Mouse (Mus musculus): ENCODE measurements at regions not wholly inside any gene's neighbourhood (a gene's known extent, or its start where the extent isn't known, plus 50 kb on each side); places are given as distances from the start of the nearest gene placed in this dataset.

DNA sequence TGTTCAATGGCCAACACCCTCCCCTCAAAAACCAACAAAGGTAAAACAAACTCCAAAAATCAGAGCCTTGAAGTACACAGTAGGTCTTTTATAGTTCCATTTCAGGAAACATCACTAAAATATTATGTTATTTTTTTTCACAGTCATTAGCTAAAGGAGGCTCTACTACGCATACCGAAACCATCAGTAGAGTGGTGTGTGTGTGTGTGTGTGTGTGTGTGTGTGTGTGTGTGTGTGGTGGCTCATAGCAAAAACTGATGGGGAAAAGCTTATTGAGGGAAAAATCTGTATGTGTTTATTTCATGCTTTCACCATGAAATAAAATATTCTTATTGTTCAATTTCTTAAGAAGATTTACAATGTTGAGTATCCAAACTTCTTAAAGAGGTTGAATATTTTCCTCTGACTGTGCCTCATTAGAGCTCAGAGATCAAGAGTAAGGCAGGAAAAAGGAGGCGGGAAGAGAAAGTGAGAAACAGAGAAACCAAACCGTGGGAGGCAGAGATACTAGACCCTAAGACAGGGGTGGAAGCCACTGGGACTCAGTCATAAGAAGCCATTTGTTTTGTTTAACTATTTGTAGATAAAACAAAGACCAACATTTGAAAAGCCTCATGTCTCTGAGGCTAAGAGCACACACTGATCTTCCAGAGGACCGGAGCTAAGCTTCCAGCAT lies 159.6 kb downstream of the Icos start:
- DNase-seq: no peak

DNA sequence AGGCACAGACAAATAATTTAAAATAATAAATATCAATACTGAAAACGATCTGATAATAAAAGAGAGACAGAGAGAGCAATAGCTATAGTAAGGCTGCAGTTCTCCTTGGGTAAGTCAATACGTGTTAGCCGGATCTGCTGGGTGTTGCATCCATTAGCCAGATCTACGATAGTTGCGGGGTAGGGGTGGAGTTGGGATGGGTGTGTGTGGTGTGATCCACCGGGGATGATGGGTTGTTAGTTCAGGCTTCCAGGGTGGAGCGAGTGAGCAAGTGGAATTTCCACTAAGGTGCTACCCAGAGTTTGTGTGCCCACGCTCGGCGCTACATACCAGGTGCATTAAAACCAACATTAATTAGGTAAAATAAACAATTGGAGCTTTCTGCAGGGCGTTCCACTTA lies 160.2 kb downstream of the Icos start:
- DNase-seq: no peak

DNA sequence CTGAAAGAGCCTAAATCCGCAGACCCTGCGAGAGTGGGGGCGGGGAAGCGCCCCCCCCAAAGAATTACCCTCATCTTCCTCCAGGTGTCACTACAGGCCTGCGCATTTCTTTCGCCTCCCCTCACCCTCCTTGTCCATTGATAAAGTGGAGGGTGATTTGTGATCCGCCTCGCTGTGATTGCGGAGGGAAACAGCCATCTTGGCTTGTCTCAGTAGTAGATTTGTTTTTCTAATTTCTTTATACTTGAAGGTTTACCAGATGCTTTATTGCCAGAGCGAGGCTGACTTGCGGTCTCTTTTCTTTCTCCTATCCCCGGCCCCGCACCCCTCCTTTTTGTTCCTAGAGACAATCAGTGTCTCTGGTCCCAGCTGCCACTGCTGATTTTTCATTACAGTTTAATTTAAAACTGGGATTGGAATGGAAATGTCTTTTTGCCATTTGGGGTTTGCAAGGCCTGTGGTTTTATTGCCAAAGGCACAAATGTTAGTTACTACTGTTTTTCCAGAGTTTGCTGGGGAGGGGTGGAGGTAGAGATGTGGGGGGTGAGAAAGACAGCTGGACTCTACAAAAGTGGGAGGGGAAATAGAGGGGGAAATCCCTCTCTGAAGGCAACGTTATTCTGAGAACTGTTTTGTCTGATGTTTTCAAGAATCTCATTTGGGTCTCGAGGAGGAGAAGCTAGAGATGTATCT lies 161.7 kb downstream of the Icos start:
- no peak for DNase-seq

DNA sequence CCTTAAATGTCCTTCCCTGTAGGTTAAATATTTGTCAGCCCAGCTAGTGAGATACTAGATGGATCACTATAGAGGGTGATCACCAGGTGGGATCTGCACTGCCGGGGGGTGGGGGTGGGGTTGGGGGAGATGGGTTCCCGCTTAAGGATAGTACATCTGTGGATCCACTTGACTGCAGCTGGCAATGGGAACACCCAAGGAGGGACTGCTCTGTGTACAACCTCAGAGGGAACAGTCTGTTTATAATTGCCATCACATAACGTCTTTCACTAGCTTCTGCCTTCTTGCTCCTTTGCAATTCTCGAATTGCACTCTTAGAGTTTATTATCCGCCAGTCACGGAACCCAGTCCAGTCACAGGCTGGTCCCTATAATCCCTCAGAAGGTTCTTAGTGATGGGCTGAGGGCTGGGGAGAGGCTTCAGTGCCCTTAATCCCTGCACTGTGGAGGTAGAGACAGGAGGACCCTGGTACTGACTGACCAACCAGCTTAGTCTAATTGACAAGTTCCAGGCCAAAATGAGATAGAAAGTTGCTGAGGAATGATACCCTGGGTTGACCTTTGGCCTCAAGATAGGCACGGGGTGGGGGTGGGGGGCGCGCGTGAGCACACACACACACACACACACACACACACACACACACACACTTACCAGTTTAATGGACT lies 162.4 kb downstream of the Icos start:
- DNase-seq: no peak

DNA sequence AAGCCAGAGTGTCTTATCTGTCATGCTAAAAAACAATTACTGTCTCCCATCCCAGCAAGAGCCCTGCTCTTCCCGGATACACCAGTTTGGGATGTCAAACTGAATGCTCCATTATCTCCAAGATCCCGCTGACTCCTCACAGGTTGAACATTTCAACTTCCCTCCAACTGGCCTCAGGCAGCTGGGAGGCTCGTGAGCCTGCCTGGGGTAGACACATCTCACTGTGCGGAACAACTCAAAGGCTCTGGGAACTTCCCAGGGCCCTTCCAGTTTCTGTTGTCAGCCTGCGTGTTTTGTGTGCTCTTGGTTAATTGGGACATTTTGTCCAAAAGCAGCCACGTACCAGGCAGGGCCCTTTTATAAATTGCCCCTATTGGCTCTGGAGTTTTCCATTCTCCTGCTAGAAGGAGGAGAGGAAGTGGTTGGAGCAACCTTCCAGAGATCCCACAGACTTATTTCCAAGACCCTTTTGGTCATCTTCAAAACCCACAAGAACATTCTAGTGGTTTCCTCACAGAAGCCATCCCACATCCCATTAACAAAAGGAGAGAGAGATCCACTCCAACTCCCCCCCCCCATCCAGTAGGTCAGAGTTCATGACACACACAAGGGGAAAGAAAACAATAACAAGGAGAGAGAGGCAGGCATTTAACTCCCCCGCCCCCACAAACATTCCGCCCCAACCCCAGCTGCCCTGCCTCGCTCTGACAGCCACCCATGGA lies 163.3 kb downstream of the Icos start:
- no peak for DNase-seq

DNA sequence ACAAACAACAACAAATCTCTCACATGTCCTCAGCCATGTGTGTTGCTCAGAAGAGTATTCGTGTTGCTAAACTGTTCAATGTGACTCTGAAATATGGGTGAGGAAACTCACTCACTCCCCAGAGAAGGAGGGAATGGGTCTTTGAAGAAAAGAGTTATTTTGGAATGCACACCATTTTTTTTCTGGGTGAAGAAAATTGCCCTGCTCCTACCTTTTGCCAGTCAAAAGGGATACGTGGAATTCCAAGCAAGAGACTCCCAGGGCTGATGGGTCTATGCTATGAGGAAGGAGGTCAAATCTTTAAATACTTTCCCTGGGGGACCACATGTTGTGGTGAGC lies 163.8 kb downstream of the Icos start:
- DNase-seq: no peak

DNA sequence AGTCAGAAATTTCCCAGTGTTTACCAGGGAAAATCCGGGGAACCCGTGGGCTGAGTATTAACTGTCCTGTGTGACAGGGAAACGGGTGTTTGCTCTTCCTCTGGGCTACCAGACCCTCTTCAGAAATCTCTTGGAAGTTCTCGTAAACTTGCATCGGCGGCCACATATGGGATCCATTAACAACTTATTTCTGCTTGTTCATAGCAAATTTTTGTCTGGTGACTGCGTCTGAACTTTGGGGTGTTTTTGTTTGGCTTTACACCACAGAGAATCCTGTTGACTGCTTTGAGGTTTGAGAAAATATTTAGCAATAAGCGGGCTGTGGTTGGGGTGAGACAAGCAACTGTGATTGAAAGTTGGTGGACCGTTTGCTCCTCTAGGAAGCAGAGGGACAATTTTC lies 164.2 kb downstream of the Icos start:
- DNase-seq: no peak

DNA sequence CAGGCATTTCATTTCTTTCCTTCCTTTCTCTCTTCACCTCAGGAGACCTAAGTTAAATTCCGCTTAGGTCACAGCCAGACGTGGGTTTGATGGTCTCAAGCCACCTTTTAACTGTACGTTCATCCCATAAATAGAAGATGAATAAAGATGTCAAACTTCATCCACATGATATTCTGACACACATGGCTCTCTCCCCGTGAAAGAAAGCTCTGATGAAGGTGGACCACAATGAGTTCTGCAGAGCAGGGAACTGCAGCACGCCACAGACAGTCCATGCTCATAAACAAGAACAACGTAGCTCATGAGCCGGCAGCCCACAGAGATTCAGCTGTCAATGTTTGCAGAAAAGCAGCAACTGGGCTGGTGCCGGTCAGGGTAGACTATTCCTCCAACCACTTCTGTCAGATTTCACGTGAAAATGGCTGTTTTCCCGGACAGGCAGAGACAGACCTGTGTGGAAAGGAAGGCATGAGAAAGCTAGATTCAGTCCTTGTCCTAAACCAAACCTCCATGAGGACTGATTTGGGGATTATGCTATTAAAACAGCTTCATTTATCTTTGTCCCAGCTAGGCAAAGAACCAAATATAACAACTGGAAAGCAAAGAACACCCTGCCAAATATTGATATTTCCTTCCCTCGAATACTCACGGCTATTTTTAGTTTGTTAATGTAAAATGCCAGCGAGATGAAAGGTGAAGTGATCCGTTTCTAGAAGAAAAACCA lies 165.5 kb downstream of the Icos start:
- no peak for DNase-seq

DNA sequence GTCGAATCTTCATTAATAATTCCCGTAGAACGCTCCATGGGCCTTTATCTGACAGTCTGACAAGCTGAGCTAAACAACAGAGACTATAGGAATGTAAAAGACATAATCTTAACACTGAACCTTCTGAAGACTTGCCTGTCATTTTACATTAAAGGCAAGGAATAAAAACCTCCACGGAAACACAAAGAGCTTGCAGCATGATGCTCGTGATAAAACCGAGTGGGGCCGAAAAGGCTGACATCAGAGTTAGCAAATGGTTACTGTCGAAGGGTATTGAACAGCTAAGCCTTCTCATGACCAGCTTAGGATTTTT lies 166.0 kb downstream of the Icos start:
- no peak for DNase-seq

DNA sequence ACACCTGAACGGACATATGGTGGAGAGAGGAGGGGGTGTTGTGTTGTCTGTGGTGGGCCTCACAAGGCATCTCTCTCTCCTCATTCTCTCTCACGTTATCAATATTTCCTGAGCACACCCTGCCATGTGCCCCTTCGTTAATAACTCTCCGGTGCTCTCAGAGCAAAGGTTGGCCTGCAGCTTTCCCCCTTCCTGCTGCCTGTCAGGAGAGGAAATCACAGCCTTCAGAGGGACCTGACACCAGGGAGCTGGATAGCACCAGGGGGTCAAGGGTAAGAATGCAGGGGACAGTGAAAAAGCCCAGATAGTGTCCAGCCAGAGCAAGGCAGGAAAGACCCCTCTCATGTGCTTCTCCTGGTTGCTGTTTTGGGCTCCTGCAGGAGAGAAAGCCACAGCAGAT lies 167.3 kb downstream of the Icos start:
- DNase-seq: no peak

DNA sequence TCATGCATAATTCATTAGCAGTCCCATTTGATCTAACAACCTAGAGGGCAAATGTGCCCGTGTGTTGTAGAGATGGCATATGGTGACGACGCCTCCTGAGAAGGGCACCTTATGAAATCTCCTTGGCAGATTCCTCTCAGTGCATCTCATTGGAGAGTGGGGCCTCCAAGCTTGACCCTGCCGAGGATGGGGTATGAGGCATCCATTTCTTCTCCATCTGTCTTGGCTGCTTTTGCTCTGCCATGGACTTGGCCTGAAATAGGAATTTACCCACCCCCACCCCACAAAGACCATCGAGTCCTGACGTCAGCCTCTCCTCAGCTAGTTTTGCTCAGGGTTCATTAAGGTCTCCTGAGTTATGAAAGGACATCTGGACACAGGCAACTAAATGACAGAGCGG lies 167.8 kb downstream of the Icos start:
- no peak for DNase-seq

DNA sequence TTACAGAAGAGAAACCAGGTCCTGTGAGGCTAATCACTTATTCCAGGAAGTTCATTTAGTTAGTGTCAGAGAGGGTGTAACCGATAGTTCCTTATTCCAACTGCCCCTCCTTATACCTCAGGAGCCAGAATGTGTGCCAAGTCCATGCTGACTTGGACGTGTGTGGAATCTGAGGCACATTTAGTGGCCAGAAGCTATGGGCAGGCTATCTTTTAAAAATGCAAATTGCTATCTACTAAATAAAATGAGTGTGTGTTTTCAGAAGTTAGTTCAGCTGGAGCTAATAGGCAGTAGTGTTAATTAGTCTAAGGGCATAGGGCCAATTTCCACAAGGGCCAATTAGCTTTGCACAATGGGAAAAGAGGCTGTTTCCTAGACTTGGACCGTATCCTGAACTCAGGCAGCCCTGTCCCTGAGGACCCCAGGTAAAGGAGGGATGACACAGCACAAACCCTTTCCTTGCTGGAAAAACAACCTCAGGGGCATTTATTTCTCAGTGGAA lies 168.5 kb downstream of the Icos start:
- DNase-seq: no peak

DNA sequence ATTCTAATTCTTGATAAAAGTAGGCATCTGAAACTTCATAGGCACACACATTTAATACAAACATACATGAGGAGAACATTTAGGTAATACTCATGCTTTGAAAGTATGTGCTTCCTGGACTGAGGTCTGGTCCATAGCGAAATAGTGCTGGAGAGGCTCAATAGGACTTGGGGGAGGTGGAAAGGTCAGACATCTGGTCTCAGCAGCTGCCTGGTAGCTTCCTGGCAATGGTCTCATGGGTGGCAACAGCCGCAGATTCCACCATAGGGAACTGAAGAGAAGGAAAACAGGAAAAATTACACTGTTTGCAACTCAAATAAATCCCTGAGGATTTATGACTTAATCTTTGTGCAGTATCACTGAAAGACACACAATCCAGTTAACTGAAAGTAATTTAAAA lies 174.0 kb downstream of the Icos start:
- DNase-seq: no peak

DNA sequence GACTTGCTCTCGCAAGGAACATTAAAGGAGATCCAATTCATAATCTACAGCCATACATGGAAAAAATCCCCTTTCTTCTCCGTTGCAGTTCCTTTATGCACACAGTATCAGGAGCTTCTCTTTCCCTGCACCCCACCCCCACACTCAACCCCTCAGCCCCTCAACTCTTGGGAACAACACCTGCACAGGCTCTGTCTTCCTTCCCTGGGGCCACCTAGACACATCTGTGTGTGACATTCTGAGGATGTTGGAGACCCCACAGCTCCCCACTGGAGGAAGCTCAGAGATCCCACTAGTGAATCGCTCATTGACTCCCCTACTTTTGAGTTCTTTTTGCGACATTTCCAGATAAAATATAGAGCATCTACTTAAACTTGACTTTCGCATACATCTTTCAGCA lies 174.4 kb downstream of the Icos start:
- no peak for DNase-seq

DNA sequence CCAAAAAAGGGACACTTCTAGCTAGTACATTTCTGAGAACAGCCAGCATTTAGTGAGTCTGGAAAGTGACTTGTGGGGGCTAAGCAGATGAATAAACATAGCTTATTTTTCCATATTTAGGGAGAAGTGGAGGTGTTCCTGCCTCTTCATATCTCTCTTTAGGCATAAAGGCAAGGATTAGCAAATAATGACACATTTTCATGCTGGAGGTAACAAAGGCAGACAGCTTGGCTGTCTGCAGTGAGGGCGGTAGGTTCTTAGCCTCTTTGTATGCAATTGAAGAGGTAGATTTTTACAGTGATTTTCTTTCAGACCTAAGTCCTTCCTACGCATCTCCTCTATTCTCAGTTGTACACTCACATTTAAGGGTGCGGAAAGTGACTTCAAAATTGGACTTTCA lies 176.5 kb downstream of the Icos start:
- DNase-seq: no peak

DNA sequence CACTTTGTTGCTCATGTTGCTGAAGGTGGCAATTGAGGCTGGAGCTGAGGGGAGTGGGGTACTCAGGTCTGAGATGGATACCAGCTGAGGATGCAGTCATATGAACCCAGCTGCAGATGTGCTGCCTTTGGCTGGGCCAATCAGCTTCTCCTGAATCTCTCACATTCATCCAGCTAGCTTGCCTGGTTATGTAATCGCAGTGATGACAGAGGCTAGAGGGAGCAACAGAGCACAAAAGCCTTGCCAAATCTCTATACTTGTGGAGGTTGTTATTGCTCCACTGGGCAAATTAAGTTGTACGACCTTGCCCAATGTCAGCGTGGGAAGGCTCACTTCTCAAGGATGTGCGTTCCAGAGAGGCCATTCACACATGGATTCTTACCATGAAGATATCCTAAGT lies 179.5 kb downstream of the Icos start:
- no peak for DNase-seq

DNA sequence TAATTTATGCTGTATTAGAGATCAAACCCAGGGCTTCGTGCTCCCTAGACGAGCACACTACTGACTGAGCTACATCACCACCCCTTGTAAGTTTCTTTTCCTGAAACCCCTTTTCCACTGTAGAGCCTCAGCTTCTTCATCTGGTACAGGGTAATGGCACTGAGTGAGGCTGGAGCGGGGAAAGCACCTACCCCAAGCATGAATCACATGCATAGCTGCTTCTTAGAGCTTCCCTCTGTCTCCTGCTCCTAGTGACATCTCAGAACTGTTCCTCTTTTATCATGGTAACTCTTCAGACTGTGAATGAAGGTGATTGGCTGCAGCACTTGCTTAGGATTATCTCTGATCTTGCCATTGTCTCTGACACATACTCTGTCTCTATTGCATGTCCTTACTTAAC lies 182.8 kb downstream of the Icos start:
- no peak for DNase-seq

DNA sequence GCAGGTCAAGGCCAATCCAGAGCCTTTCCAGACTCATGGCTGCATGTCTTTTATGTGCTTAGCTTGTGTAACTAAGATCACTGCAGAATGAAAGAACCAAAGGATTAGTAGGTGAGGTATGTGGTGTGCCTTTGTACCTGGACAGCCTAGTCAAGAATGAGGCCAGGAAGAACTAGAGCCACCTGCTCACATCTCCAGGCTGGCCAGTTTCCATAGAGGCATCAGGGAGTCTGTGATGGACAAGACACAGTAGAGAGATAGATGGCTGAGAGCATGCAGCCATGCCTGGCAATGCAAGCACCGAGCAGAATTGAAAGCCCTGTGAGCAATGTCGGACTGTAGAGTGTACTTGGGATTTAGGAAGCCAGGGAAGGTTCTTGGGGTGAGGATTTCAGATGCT lies 186.5 kb downstream of the Icos start:
- DNase-seq: no peak

DNA sequence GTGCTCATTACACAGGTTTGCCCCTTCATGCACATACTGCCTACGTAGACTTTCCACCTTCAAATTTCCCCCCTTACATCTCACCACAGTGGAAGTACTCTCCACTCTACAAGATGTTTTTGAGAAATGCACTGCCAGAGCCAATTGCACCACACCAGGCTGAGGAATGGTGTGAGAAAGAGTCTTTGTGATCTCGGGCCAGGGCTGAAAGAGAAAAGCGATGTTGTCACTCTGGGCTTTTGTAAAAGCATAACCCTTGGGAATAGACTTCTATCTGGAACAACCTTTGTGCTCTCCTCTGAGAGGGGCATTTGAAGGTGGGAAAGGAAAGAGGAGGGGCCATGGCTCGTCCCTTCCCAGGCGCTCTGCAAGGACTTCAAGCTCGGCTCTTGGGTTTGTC lies 194.2 kb downstream of the Icos start:
- no peak for DNase-seq

DNA sequence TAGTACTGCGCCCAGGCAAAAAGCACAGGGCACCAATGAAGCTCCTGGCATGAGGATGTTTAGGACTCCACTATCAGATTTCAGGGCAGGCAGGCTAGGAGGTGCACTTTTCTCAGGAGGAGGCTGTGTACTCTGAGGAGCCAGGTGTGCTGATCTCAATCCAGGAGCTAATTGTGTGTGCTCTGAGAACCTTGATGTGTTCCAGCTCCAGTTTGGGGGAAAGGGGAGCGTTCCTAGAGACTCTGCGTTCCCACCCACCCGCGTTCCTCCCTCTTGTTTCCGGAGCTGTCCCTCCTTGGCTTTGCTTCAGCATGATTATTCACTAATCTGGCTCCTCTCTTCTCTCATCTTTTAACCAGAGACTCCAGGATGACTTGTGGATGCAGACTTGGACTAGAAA lies 195.2 kb downstream of the Icos start:
- DNase-seq: no peak

DNA sequence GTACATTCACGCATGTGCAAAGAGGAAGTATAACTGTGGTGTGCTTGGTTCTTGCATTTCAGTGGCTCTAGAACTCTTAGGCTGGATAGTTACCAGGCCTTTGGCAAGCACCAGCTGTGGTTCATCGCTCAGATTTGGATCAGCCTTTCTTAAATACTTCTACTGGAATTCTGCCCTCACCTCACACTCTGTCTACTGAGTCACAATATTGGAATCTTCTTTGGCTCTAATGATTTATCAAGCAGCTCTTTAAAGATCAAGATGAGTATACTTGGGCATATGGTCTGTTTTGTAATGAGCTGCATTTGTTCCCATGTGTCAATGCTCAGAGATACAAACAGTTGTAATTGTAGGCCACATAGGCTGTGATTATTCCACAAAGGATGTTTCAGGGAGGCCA lies 197.5 kb downstream of the Icos start:
- DNase-seq: no peak

DNA sequence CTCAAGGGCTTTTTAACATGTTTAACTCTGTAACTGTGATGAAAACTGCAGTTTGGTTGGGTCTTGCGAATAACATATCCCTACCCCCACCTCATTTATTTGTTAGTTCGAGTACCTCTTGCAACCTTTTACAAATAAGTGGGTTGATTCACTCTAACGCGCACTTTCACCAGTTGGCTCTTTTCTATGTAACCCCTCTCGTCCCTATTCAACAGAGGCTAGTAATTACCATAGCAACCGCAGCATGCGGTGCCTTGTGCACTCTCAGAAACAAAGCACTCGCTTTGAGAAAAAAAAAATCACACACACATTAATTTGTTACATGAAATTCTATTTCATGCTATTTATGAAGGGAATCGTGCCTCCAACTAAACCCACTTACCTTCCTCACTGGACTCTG lies 201.7 kb downstream of the Icos start:
- DNase-seq: no peak

DNA sequence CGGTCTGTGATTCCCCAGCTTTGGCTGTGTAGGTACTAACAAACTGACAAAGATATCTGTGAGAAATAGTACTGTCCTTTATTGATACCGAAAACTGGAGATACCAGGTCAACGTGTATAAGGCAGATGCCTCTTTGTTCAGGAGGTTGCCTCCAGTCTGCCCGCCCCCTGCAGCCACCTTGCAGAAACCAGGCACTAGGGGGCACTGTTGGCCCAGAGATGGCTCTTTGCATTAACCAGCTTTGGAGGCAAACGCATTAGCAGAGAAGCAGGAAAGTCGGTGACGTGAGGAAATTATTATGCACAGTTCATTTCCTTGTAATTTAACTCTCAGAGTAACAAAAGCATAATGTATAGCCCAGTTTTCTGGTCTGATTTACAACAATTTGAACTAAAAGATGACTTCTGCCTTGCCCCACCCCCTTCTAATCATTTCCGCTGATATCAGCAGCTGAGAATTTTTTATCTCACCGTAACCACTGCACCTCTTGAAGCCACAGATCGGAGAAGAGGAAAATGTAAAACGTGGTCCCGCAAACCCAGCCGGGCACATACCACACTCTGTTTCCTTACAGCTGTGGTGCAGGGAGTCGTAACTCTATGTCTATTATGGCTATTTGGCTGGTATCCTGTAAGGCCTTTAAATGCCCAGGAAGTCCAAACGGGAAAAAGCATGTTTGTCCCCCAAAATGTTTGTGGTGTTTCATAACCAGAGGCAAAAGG lies 203.5 kb downstream of the Icos start:
- DNase-seq: peak; percentile 83 to 88
